Comparison of ENCODE assay signal across 26 mouse cellular contexts in genomic region chr3:49870786-49871185, GRCm38 (mm10).
A peak's percentile ranks its signal among the peaks of the same experiment; 100 is the strongest.
DNase-seq lines count a peak whose midpoint lies in the region; ATAC-seq and TF ChIP-seq lines count a peak whose summit lies in the region.
"Had no signal": no experiment of that assay in that cellular context is flagged by ENCODE, and none has a peak within 500 bp of the region (broad histone marks: within the 10 kb centered on the region; RNA-seq: fewer than 3 reads in every experiment).

No protein-coding gene starts in this region.

- DNase-seq in lung, embryonic 14.5 days: peak; percentile 32
- no peak for DNase-seq in lung, postnatal 14 days
- DNase-seq in embryonic facial prominence, embryonic 10.5 days (ENCODE audit: low spot score): peak; percentile 11
- no peak for DNase-seq in limb, embryonic 11.5 days (ENCODE audit: low spot score)
- DNase-seq in left cerebral cortex, postnatal 14 days (ENCODE audit: low spot score in 2 of 2): no peak
- no peak for DNase-seq in left cerebral cortex, postnatal 36 days (ENCODE audit: low spot score in 2 of 2)
- DNase-seq: adrenal gland, adult 2 months; adrenal gland, postnatal 36 days; cerebellum, adult 18-20 months; cerebellum, postnatal 14 days; heart, postnatal 14 days; kidney, adult 8-10 months; kidney, postnatal 10 days; layer of hippocampus, adult 9-11 months; retina, postnatal 1 day; right cerebral cortex, postnatal 14 days; thymus, postnatal 4 days had no signal

- peaks cover 23% of the 10 kb centered on the region for H3K4me1 ChIP-seq in lung, embryonic 14.5 days (ENCODE audit: insufficient read depth)
- peaks cover 59% of the 10 kb centered on the region for H3K4me1 ChIP-seq in embryonic facial prominence, embryonic 10.5 days
- peaks cover 46% of the 10 kb centered on the region for H3K4me1 ChIP-seq in embryonic facial prominence, embryonic 13.5 days
- H3K4me1 ChIP-seq in limb, embryonic 11.5 days (ENCODE audit: control insufficient read depth, insufficient read depth, low read length): peaks cover 37% of the 10 kb centered on the region

- no peaks in the 10 kb centered on the region for H3K36me3 ChIP-seq in lung, embryonic 14.5 days (ENCODE audit: insufficient read depth)
- H3K36me3 ChIP-seq in embryonic facial prominence, embryonic 10.5 days (replicated peaks): no peaks in the 10 kb centered on the region
- H3K36me3 ChIP-seq in embryonic facial prominence, embryonic 13.5 days: no peaks in the 10 kb centered on the region
- H3K36me3 ChIP-seq in limb, embryonic 11.5 days (ENCODE audit: control insufficient read depth, insufficient read depth, low read length): no peaks in the 10 kb centered on the region
- H3K36me3 ChIP-seq: intestine, embryonic 15.5 days; midbrain, embryonic 15.5 days; neural tube, embryonic 15.5 days had no signal

- TF ChIP-seq CTCF in lung, embryonic 14.5 days (IDR thresholded peaks at IDR 0.05; ENCODE audit: low read depth): no peak

- H3K4me3 ChIP-seq in lung, embryonic 14.5 days (ENCODE audit: low read depth, low read length): no peak overlapping the region
- no peak overlapping the region for H3K4me3 ChIP-seq in embryonic facial prominence, embryonic 10.5 days
- H3K4me3 ChIP-seq in embryonic facial prominence, embryonic 13.5 days: no peak overlapping the region
- no peak overlapping the region for H3K4me3 ChIP-seq in limb, embryonic 11.5 days (ENCODE audit: low read depth, low read length)
- H3K4me3 ChIP-seq: intestine, embryonic 15.5 days; midbrain, embryonic 15.5 days; neural tube, embryonic 15.5 days had no signal

- H3K27ac ChIP-seq in lung, embryonic 14.5 days (ENCODE audit: low read depth): peak overlapping the region; percentile 16; the same call in 1 of the 2 replicates
- H3K27ac ChIP-seq in embryonic facial prominence, embryonic 10.5 days (replicated peaks): peak overlapping the region; percentile 73
- H3K27ac ChIP-seq in embryonic facial prominence, embryonic 13.5 days: peak overlapping the region; percentile 82
- H3K27ac ChIP-seq in limb, embryonic 11.5 days (replicated peaks; ENCODE audit: low read depth, low read length): peak overlapping the region; percentile 36; the same call in 1 of the 2 replicates
- H3K27ac ChIP-seq: hindbrain, postnatal 0 days; intestine, embryonic 15.5 days; macrophage; midbrain, embryonic 15.5 days; neural tube, embryonic 15.5 days had no signal

- H3K27me3 ChIP-seq in lung, embryonic 14.5 days (ENCODE audit: insufficient read depth, low read length): no peaks in the 10 kb centered on the region
- no peaks in the 10 kb centered on the region for H3K27me3 ChIP-seq in embryonic facial prominence, embryonic 10.5 days (replicated peaks; ENCODE audit: low read depth, poor library complexity, severe bottlenecking)
- H3K27me3 ChIP-seq in embryonic facial prominence, embryonic 13.5 days: no peaks in the 10 kb centered on the region
- no peaks in the 10 kb centered on the region for H3K27me3 ChIP-seq in limb, embryonic 11.5 days (ENCODE audit: control insufficient read depth, insufficient read depth, low read length)
- H3K27me3 ChIP-seq: intestine, embryonic 15.5 days; midbrain, embryonic 15.5 days; neural tube, embryonic 15.5 days had no signal

- intact Hi-C loops in left cerebral cortex, postnatal 14 days (cut with DNase I): no loop called here
- intact Hi-C loops in left cerebral cortex, postnatal 36 days (cut with DNase I): no loop called here

- WGBS in lung, embryonic 14.5 days: 49% methylated on average over 3 of the region's 3 CpGs
- WGBS in embryonic facial prominence, embryonic 10.5 days: 46% methylated on average over 3 of the region's 3 CpGs
- WGBS in embryonic facial prominence, embryonic 13.5 days: 30% methylated on average over 3 of the region's 3 CpGs
- WGBS in limb, embryonic 11.5 days: 57% methylated on average over 3 of the region's 3 CpGs

- H3K9ac ChIP-seq in lung, embryonic 14.5 days: no peak overlapping the region
- no peak overlapping the region for H3K9ac ChIP-seq in embryonic facial prominence, embryonic 13.5 days
- H3K9ac ChIP-seq in limb, embryonic 11.5 days (ENCODE audit: low read length): no peak overlapping the region
- H3K9ac ChIP-seq: intestine, embryonic 15.5 days; midbrain, embryonic 15.5 days; neural tube, embryonic 15.5 days had no signal

- ATAC-seq in lung, embryonic 14.5 days (ENCODE audit: insufficient read depth): peak; percentile 15; the same call in 1 of the 2 replicates
- no peak for ATAC-seq in embryonic facial prominence, embryonic 13.5 days (ENCODE audit: insufficient number of reproducible peaks, insufficient read depth, low FRiP score, low TSS enrichment, low read depth)
- no peak for ATAC-seq in limb, embryonic 11.5 days (ENCODE audit: insufficient number of reproducible peaks, low FRiP score, low TSS enrichment, low read depth)
- ATAC-seq in granulocyte monocyte progenitor cell, adult 5-6 weeks (replicated peaks; ENCODE audit: poor library complexity, severe bottlenecking): no peak
- ATAC-seq: forebrain, embryonic 14.5 days; hindbrain, postnatal 0 days; intestine, embryonic 15.5 days; midbrain, embryonic 15.5 days had no signal

- no peaks in the 10 kb centered on the region for H3K9me3 ChIP-seq in lung, embryonic 14.5 days (ENCODE audit: low read depth, low read length)
- H3K9me3 ChIP-seq in embryonic facial prominence, embryonic 10.5 days: no peaks in the 10 kb centered on the region
- H3K9me3 ChIP-seq in embryonic facial prominence, embryonic 13.5 days: no peaks in the 10 kb centered on the region
- H3K9me3 ChIP-seq in limb, embryonic 11.5 days (ENCODE audit: control insufficient read depth, low read length): no peaks in the 10 kb centered on the region
- H3K9me3 ChIP-seq: intestine, embryonic 15.5 days; midbrain, embryonic 15.5 days; neural tube, embryonic 15.5 days had no signal

- H3K4me2 ChIP-seq in lung, embryonic 14.5 days: no peak overlapping the region
- H3K4me2 ChIP-seq in embryonic facial prominence, embryonic 13.5 days: no peak overlapping the region
- no peak overlapping the region for H3K4me2 ChIP-seq in limb, embryonic 11.5 days (ENCODE audit: low read depth, severe bottlenecking)
- H3K4me2 ChIP-seq: intestine, embryonic 15.5 days; liver, embryonic 11.5 days; midbrain, embryonic 15.5 days; neural tube, embryonic 15.5 days had no signal

Comparison
In these comparisons a context has a peak if more than half of its experiments do, and no peak if none do; other contexts are left out.
1. DNase-seq: peak in lung, embryonic 14.5 days (single experiment) and embryonic facial prominence, embryonic 10.5 days (single experiment); none in lung, postnatal 14 days (single experiment), limb, embryonic 11.5 days (single experiment), left cerebral cortex, postnatal 14 days (0 of 2) and left cerebral cortex, postnatal 36 days (0 of 2).
2. H3K27ac ChIP-seq: peak in every context shown above with its lines; median percentile 82 in embryonic facial prominence, embryonic 13.5 days; 73 in embryonic facial prominence, embryonic 10.5 days; 36 in limb, embryonic 11.5 days; 16 in lung, embryonic 14.5 days.